Mouse (Mus musculus): Measurements from ENCODE around the gene Fam222a.

Fam222a gene

DNA sequence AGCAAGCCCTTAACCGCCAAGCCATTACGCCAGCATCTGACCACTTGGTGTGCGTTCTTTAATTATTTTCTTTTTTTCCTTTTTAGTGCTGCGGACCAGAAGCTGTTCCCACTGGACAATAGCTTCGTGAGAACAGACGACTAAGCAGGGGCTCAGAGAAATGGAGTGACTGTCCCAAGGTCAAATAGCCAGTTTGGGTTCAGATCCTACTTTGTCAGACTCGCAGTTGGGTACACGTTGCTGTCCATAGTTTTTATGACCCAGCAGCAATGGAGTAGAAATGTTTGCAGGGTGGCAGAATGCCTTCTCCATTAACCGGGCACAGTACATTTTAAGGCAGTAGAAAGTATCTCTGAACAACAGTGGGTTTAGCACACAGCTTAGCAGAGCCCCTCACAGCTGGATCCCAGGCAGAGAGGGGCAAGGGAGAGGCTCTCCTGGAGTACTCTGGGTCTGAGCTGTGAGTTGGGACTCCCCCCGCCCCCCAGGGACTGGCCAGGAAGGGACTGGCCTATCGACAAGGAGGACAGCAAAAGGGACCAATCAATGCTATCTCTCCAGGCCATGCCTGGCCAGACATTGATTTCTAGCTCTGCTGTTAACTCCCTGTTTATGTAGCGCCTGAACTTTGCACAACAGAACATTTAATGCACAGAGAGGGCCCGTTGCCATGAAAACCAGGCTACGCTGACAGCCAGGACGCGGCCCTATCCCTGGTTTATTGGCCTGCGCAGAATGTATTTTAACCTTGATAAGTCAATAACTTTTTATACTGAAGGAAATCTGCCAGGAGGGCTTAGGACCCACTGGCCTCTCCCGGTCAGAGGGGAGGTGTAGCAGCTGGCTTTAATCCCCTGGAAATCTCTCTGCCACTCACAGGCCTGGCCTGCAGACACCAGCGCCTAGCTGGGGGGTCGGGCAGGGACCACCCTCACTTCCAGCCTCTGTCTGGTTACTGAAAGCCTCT lies 9.8 kb upstream of the Fam222a start:
- peak; percentile 65 for DNase-seq (ENCODE audit: low read depth, low spot score)

- DNase-seq (ENCODE audit: low read depth, low spot score), result no peak
Observed at GRCm38 (mm10) chr5:114560533-114560936, 7.3 kb upstream of the Fam222a start.

GRCm38 (mm10) chr5:114560965-114561364 lies 6.9 kb upstream of the Fam222a start:
- DNase-seq (ENCODE audit: low read depth, low spot score), result no peak

DNA sequence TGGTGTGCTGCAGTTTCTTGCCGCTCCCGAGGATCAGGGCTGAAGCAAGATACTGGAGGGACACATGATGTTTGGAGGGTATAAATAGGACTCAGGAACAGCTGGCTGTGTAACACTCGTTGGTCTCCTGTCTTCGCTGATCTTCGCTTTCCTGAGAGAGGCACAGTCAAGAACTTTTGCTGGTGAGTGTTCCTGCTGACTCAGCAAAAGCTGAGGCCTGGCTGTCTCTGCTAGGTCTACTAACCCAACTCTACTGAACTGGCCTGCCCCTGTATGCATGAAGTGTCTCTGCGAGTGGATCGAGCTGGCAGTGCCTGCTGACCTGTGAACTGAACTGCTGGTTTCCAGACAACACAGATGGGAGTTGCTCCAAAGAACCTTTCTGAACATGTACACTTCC lies 3.8 kb upstream of the Fam222a start:
- DNase-seq (ENCODE audit: low read depth, low spot score), result no peak

GRCm38 (mm10) chr5:114565305-114565704 lies 2.5 kb upstream of the Fam222a start:
- no peak for DNase-seq (ENCODE audit: low read depth, low spot score)

DNA sequence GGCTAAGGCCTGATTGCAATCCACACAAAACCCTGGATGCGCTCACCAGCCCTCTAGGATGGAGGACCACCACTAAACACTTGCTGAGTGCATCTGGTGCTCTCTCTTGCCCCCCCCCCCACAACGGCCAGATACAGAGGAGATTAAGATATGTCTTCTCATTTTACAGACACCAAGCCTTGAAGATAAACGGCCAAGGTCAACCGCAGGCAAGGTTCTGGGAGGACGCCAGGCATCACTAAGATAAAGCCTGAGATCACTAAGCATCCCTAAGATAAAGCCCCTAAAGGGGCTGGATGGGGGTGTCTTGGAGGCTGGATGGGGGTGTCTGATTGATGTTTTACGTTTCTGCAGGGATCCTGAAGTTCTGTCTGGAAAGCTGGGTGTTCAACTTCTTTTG lies 2.1 kb upstream of the Fam222a start:
- DNase-seq (ENCODE audit: low read depth, low spot score), result no peak

GRCm38 (mm10) chr5:114566461-114566860 lies 1.4 kb upstream of the Fam222a start:
- DNase-seq (ENCODE audit: low read depth, low spot score), result no peak

- peak; percentile 97 for DNase-seq (ENCODE audit: low read depth, low spot score)
Observed at GRCm38 (mm10) chr5:114567075-114567517, 720 bp upstream of the Fam222a start.

DNA sequence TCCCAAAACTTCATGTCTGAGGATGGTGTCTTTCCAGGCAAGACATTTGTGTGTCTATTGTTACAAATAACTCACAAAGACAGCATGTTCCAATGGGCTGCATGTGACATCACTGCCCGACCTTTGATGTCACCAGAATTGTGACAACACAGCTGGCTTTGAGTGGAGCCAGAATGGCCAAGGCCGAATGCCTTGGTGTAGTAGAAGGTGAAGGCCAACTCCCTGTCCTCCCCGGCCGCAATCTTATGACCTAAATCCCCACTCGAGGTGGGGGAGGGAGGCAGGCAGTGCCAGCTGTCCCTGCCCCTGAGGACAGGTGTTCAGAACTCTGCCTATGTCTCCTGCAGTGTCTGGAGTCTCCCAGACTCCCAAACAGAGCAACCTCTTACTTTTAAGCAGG lies 1.0 kb downstream of the Fam222a start:
- DNase-seq (ENCODE audit: low read depth, low spot score), result no peak

DNA sequence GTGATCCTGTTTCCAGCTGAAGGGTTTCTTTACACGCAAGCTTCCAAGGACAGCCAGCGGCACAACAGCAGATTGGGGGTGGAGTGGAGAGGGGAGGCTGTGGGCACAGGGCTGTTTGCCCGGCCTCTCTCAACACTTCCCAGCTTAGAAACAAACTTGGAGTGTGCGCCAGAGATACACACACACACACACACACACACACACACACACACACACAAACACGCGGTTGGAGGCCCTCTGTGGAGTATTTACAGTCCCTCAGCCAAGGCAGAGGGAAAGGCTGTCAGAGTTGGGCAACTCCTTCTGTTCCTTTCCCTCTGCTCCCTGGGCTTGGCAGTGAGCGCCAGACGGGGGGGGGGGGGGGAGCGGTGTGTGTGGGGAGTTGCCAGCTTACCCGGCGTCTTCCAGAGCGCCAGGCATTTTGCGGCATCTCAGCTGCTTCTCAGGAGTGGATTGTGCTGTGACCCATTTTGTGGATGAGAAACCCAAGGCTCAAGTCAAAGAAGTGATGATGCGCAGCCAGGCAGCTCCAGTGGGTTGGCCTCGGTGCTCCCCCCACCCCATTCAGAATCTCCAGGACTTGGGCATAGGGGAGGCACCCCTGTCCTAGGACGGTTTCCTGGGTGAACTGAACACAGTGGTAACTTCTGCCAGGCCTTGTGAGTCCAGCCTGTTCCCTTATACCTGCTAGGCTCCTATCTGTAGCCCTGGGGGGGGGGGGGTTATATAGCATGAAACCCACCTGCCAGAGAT lies 2.3 kb downstream of the Fam222a start:
- DNase-seq (ENCODE audit: low read depth, low spot score), result no peak

DNA sequence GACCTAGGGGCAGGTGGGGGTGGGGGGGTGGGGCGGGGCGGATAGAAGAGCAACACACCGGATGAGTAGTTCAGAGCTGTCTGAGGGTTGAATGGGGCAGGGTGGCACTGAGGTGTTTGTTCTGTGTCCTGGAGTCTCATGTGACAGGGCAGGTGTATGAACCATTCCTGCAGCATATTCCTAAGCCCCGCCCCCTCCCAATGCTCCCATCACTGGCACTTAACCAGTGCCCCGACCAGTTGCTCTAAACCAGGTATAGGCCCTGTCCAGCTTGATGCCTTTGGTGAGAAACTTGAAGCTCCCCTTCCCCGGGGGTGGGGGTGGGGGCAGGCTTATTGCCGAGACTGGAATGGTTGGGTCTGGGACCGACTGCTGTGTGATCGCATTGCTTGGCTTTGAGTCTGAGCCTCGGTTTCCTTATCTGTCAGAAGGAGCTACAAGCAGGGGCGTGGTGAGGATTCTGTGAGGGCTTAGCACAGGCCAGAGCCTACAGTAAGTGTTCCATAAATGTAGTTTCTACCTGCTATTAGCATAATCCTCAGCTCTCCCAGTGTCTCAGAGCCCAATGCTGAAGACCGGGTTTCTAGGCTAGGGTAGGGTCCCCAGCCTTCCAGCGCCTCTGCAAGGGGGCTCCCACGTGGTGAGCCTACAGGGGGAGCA lies 3.1 kb downstream of the Fam222a start:
- DNase-seq (ENCODE audit: low read depth, low spot score), result no peak

- no peak for DNase-seq (ENCODE audit: low read depth, low spot score)
Observed at GRCm38 (mm10) chr5:114571451-114572030, 3.7 kb downstream of the Fam222a start.

DNA sequence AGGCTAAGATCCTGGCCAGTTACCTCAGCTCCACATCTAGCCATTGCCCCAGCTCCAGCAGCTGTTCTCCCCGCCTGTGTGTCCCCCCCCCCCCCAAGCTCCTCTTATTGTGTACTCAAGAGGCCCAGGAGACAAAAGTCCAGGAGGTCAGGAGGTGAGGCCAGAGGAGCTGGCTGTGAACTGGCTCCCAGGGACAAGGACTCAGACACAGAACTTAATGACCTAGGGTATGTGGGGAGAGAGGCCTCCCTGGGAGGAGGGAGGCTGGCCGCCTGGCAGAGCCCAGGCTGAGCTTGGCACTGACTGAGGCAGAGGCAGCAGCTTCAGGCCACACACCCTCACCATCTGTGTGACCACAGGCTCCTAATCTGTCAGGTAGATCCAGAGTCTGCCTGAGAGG lies 5.2 kb downstream of the Fam222a start:
- no peak for DNase-seq (ENCODE audit: low read depth, low spot score)

GRCm38 (mm10) chr5:114573920-114574628 lies 6.3 kb downstream of the Fam222a start:
- no peak for DNase-seq (ENCODE audit: low read depth, low spot score)

- no peak for DNase-seq (ENCODE audit: low read depth, low spot score)
Observed at GRCm38 (mm10) chr5:114575010-114575409, 7.2 kb downstream of the Fam222a start.

DNA sequence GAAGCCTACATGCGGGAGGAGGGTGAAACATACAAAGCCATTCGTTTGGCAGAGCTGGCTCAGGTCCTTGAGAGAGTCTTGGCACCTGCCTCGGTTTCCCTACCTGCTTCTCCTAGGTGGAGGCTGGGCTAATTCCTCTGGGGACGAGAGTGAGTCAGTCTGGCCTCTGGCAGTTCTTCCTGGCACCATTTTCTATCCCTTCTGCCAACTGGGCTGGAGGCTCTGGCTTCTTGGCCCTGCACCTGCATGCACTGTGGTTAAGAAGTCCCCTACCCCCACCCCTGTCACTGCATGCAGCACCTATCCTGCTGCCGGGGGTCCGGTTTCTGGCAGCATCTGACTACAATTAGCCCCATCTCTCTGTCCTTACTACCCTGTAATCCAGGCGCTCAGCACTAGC lies 7.7 kb downstream of the Fam222a start:
- no peak for DNase-seq (ENCODE audit: low read depth, low spot score)

- no peak for DNase-seq (ENCODE audit: low read depth, low spot score)
Observed at GRCm38 (mm10) chr5:114575986-114576605, 8.3 kb downstream of the Fam222a start.

DNA sequence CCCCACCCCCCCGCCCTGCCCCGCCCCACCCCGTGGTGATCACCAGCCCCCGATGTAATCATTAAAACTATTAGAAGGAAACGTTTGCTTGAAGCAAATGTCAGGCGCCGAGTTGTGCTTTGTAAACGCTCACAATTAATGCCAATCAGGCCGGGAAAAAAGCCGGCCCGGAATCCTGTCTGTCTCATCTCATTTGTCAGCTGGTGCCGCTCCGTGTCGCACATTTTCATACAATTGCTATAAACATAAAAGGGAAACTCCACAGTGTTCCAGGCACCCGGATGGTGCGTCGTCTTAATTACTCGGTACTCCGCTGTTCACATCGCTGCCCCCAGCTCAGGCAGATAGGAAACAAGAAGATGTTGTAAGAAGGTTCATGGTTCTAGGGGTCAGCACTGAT lies 10.5 kb downstream of the Fam222a start:
- DNase-seq (ENCODE audit: low read depth, low spot score), result no peak

GRCm38 (mm10) chr5:114579714-114580357 lies 12.0 kb downstream of the Fam222a start:
- DNase-seq (ENCODE audit: low read depth, low spot score), result no peak

DNA sequence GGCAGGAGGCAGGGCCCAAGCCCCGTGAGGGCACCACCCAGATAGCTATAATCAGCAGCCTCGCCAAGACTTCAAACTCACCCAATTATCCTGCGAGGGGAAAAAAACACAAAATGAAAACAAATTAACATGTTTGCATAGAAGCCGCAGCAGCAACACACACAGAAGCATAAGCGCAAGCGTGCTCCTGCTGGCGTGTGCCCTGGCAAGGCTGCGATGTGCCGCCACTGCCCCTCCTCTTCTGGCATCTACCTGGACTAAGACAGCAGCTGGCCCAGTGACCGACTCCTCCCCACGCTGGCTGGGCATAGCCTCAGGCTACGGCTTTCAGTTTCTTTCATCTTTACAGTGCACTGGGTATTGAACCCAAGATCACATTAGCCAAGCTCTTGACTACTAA lies 13.7 kb downstream of the Fam222a start:
- DNase-seq (ENCODE audit: low read depth, low spot score), result no peak
